Mouse (Mus musculus): ENCODE data around the gene Eif2s2. TPM values are rescaled to one million over a fixed set of nuclear protein-coding genes. Genes with fewer than 3 reads are reported as not detected.
"Not testable (repeated sequence)": the region's sequence is repeated elsewhere in the genome, so short reads cannot be mapped to it uniquely, and the experiment has no call there.

Gene Eif2s2
- total RNA-seq (2021), result 100 to 1,000 TPM; 125 TPM
- long read RNA-seq, experiment 1, full-length matches to known transcripts, result 428 of 437 reads
- long read RNA-seq, experiment 1, partial matches to known transcripts, result 3 of 437 reads
- long read RNA-seq, experiment 1, other reads (novel, unspliced or antisense), result 6 of 437 reads
- long read RNA-seq, experiment 2, full-length matches to known transcripts, result 417 of 426 reads
- long read RNA-seq, experiment 2, partial matches to known transcripts, result 5 of 426 reads
- long read RNA-seq, experiment 2, other reads (novel, unspliced or antisense), result 4 of 426 reads

DNA sequence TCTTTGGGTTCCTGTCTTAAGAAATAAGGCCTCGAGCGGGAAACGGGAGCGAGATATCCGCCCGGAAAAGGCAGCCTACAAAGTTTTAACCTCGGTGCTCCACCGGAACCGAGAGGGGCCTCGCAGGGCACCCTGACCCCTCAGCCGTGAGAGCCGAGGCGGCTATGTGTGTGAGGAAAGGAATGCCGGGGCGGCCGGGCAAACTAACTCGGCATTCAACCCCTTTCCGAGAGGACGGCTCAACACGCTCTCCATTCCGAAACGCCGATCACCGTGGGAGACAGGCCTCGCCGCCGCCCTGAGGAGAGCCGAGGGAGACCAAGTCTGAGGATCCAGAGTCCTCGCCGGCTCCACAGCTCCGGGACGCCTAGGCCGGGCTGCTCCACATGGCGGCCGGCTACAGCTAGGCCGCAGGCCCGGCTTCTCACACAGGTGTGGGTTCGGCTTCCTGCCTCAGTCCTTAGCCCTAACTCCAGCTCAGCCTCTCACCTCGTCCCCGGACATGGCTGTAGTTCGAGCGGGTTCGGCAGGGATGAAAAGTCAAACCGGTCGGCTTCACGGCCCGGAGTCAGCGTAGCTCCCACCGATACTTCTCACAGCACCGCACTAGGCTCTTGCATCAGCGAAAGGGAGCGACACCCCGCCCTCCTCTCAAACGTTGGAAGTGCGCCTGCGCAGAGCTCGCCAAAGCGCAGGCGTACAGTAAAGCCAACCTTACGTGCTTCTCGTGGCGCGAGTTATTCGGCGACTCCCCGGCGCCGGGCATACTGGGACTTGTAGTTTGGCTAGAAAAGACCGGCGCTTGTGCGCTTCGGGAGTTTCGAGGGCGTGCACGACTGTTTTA, at the start of gene Eif2s2:
TSS of gene Eif2s2 (minus strand) at position 735 of the 844 bp plus-strand sequence.
- peak within 1 kb of the TSS; percentile 72 for H3K4me3 ChIP-seq
- peak within 1 kb of the TSS; percentile 90 for H3K27ac ChIP-seq
- no peak for TF ChIP-seq CTCF (IDR thresholded peaks at IDR 0.05)
- DNase-seq, result peak; percentile 97
- intact Hi-C loops (cut with DNase I), result loop anchor here (2.0 kb wide), 1 partner anchor 234 kb away; no protein-coding TSS in a partner anchor

- Histone ChIP-seq H3K4me3 (no peak overlapping the region), H3K27ac (no peak overlapping the region)
- no peak for DNase-seq
- intact Hi-C loops (cut with DNase I), result loop anchor here (2.0 to 10.0 kb wide), 5 partner anchors 35 to 527 kb away; partner anchors contain the start of gene Necab3
- no peak for TF ChIP-seq CTCF (IDR thresholded peaks at IDR 0.05)
Observed at GRCm38 (mm10) chr2:154941952-154942351, 49.2 kb upstream of the Eif2s2 start.

GRCm38 (mm10) chr2:154937547-154938390, 45.0 kb upstream of the Eif2s2 start:
- no peak overlapping the region for H3K4me3 ChIP-seq
- no peak overlapping the region for H3K27ac ChIP-seq
- intact Hi-C loops (cut with DNase I), result no loop called here
- no peak for DNase-seq
- no peak for TF ChIP-seq CTCF (IDR thresholded peaks at IDR 0.05)

GRCm38 (mm10) chr2:154936536-154937155, 43.9 kb upstream of the Eif2s2 start:
- intact Hi-C loops (cut with DNase I), result no loop called here
- TF ChIP-seq CTCF (IDR thresholded peaks at IDR 0.05), result no peak
- no peak for DNase-seq
- Histone ChIP-seq H3K27ac (no peak overlapping the region), H3K4me3 (no peak overlapping the region)

DNA sequence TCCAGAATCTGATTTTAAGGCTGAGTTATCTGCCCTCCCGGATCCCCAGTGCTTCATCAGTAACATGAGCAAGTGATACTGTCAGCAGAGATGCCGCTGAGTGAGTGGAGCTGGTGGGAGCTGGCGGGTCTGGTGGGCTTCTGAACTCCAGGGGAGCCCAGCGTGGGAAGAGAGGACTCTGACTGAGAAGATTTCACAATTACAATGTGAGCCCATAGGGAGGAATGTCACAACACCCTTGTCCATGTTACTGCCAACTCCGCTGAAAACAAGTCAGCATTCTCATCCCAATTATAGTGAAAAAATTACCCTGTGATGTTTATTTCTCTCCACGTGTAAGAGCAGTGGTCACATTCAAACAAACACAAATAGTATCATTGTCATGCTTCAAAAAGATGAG, 43.4 kb upstream of the Eif2s2 start:
- no peak overlapping the region for H3K4me3 ChIP-seq
- TF ChIP-seq CTCF (IDR thresholded peaks at IDR 0.05), result no peak
- intact Hi-C loops (cut with DNase I), result no loop called here
- no peak for DNase-seq
- no peak overlapping the region for H3K27ac ChIP-seq

DNA sequence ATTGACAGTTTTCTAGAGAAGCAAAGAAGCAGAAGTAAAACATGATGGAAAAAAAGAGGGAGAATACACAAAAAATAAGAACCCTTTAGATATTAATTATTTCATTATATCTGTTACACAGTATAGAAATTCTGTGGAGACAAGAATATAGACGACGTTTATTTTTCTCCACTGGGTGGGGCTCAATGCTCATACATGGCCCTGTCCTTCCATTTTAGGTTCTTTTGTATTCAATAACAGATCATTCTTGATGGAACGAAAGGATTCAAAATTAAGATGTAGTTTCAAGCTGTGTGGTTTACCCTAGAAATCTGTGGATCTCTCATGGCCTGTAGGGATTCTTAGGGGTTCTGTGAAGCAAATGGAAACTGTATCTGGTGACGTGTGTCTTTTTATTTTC, 41.1 kb upstream of the Eif2s2 start:
- TF ChIP-seq CTCF (IDR thresholded peaks at IDR 0.05), result peak; percentile 5; the same call in 1 of the 2 replicates
- no peak overlapping the region for H3K27ac ChIP-seq
- H3K4me3 ChIP-seq, result no peak overlapping the region
- intact Hi-C loops (cut with DNase I), result no loop called here
- DNase-seq, result no peak

DNA sequence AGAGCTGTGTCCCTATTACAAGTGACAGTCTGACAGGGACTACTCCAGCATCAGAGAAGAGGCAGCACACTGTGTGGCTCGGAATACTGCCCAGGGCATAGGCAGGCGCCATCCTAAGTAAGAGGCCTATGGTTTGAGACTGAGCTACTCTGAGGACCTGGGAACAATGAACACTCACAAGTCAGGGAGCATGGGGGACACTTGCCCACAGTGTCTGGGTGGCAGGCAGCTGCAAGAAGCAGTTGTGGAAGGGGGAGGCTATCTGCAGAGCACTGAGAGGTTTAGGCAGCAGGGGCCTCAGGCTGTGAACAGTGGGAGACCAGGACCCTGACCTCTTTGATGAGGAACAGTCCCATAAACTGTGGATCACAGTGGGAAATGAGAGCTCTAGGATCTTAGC, 35.6 kb upstream of the Eif2s2 start:
- H3K4me3 ChIP-seq, result no peak overlapping the region
- intact Hi-C loops (cut with DNase I), result no loop called here
- DNase-seq, result no peak
- H3K27ac ChIP-seq, result no peak overlapping the region
- no peak for TF ChIP-seq CTCF (IDR thresholded peaks at IDR 0.05)

- no peak overlapping the region for H3K4me3 ChIP-seq
- no peak for DNase-seq
- no peak for TF ChIP-seq CTCF (IDR thresholded peaks at IDR 0.05)
- intact Hi-C loops (cut with DNase I), result no loop called here
- no peak overlapping the region for H3K27ac ChIP-seq
Observed at GRCm38 (mm10) chr2:154926843-154927242, 34.1 kb upstream of the Eif2s2 start.

- Histone ChIP-seq H3K27ac (no peak overlapping the region), H3K4me3 (no peak overlapping the region)
- intact Hi-C loops (cut with DNase I), result no loop called here
- DNase-seq, result no peak
- no peak for TF ChIP-seq CTCF (IDR thresholded peaks at IDR 0.05)
Observed at GRCm38 (mm10) chr2:154925411-154926031, 32.8 kb upstream of the Eif2s2 start.

- H3K4me3 ChIP-seq; H3K27ac ChIP-seq; DNase-seq; intact Hi-C loops (cut with DNase I): not testable (repeated sequence)
Observed at GRCm38 (mm10) chr2:154922134-154922533, 29.4 kb upstream of the Eif2s2 start.

DNA sequence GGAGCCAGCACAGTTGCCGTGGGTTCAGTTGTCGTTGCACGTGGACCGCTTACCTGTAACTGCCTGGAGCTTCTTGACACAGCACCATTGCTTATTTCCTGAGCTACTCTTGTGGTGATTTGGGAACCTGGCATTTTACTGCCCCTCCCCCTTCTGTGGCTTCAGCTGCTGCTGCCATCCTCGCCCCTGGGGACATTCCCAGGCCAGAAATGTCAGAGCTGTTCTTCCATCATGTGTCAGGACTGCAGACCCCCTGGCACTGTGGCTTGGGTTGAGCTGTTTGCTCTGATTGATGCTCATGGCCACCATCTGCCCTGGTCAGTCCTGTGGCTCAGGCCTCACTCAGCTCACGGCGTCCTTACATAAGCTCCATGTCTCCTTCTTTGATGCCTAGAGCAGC, 28.2 kb upstream of the Eif2s2 start:
- no peak overlapping the region for H3K27ac ChIP-seq
- TF ChIP-seq CTCF (IDR thresholded peaks at IDR 0.05), result no peak
- no peak for DNase-seq
- H3K4me3 ChIP-seq, result no peak overlapping the region
- intact Hi-C loops (cut with DNase I), result no loop called here

Data from gastrocnemius, adult 2 months (tissue).